Mouse (Mus musculus) cerebellum, adult 2 months (tissue): ENCODE results near the gene Gbf1.

Source experiments
- CTCF ChIP-seq: fragments of 200-500 bp; IDR thresholded peaks from 2 replicates; pipeline ENCODE4 v1.5.1; 2011; ENCODE audit warnings: low read depth, mild to moderate bottlenecking, control low read depth, low read length, moderate library complexity, borderline replicate concordance; ENCODE audit not compliant: insufficient read depth
- POLR2A ChIP-seq: fragments of 200-500 bp; IDR thresholded peaks from 2 replicates; pipeline ENCODE4 v1.6.1; 2011; ENCODE audit warnings: low read length, control low read depth, borderline replicate concordance; ENCODE audit not compliant: insufficient read depth

GRCm38 (mm10) chr19:46135789-46136638, 16.3 kb upstream of the Gbf1 start:
- TF ChIP-seq POLR2A (no peak), CTCF (no peak)
